Mouse (Mus musculus) limb, embryonic 12.5 days (tissue): ENCODE measurements around the gene Ttc7b. TPM values are rescaled to one million over a fixed set of nuclear protein-coding genes. Genes with fewer than 3 reads are reported as not detected.

Experiments
- ATAC-seq: fragments of 200-750 bp; cut with Nextera tagmentation; 2 replicates; pipeline ENCODE4 v1.8.0; 2017; ENCODE audit warnings: low read depth, moderate TSS enrichment; ENCODE audit not compliant: insufficient number of reproducible peaks, insufficient read depth, low FRiP score, low TSS enrichment
- H3K27ac ChIP-seq: fragments of 300-500 bp; sonication (generic); 2 replicates; pipeline ENCODE4 v1.5.1; 2016; ENCODE audit warnings: mild to moderate bottlenecking, moderate library complexity
- H3K27me3 ChIP-seq: fragments of 300-500 bp; sonication (generic); 2 replicates; pipeline ENCODE4 v1.6.1; 2016; ENCODE audit warnings: mild to moderate bottlenecking, moderate library complexity
- H3K36me3 ChIP-seq: fragments of 300-500 bp; sonication (generic); 2 replicates; pipeline ENCODE4 v1.6.1; 2016; ENCODE audit warnings: mild to moderate bottlenecking, moderate library complexity
- H3K4me1 ChIP-seq: fragments of 300-500 bp; sonication (generic); replicated peaks from 2 replicates; pipeline ENCODE4 v1.6.1; 2016
- H3K4me2 ChIP-seq: fragments of 300-500 bp; sonication (generic); 2 replicates; pipeline ENCODE4 v1.6.1; 2016; ENCODE audit warnings: mild to moderate bottlenecking, moderate library complexity
- H3K4me3 ChIP-seq: fragments of 300-500 bp; sonication (generic); replicated peaks from 2 replicates; pipeline ENCODE4 v1.5.1; 2016; ENCODE audit warnings: mild to moderate bottlenecking
- H3K9ac ChIP-seq: fragments of 300-500 bp; sonication (generic); replicated peaks from 2 replicates; pipeline ENCODE4 v1.6.1; 2016; ENCODE audit warnings: mild to moderate bottlenecking, moderate library complexity
- H3K9me3 ChIP-seq: fragments of 300-500 bp; sonication (generic); 2 replicates; pipeline ENCODE4 v1.6.1; 2016; ENCODE audit warnings: mild to moderate bottlenecking, moderate library complexity
- WGBS: fragments of 180-500 bp; shearing (Covaris S2); methylation state at CpG from one replicate; pipeline ENCODE4 v1.1.7; 2016; 5-methylcytosine and 5-hydroxymethylcytosine counted together
- polyA plus RNA-seq: library from polyadenylated mRNA; unstranded; fragments of >200 nt; fragmentation: Nextera tagmentation; extraction: Ambion mirVana; gene quantifications from 2 replicates; pipeline ENCODE4 v1.2.1, GENCODE M21; 2016

The Ttc7b gene
- polyA plus RNA-seq, 1 experiment from 2014 or later, result 4.8 TPM

GRCm38 (mm10) chr12:100397432-100398146 is 123.0 kb downstream of the Ttc7b start:
- Histone ChIP-seq H3K4me3 (no peak overlapping the region), H3K36me3 (peaks cover 54% of the 10 kb centered on the region), H3K9me3 (no peaks in the 10 kb centered on the region), H3K27me3 (no peaks in the 10 kb centered on the region), H3K9ac (no peak overlapping the region), H3K4me1 (peaks cover 13% of the 10 kb centered on the region), H3K27ac (0 out of 2 replicates have a peak overlapping the region, but pooled peaks have one; percentile 23), H3K4me2 (no peak overlapping the region)
- no peak for ATAC-seq
- 88% methylated on average over 15 of the region's 15 CpGs for WGBS

DNA sequence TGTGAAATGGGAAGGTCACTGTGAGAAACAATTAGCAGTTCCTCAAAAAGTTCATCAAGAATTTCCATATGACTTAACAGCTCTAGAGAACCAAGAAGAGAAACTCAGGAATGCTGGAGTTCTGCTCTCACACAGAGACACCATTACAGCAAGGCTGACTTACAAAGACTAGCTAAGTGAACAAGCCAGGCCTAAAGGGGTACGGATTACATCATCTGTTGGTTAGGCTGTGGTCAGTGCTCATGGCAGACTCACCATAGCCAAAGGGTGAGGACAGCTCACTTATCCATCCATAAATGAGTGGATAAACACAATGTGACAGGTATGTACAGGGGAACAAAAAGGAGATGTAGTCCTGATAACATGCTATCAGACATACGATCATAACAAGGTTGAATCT is 123.8 kb downstream of the Ttc7b start:
- no peaks in the 10 kb centered on the region for H3K27me3 ChIP-seq
- no peak for ATAC-seq
- peaks cover 13% of the 10 kb centered on the region for H3K4me1 ChIP-seq
- H3K9me3 ChIP-seq, result no peaks in the 10 kb centered on the region
- H3K4me3 ChIP-seq, result no peak overlapping the region
- no peak overlapping the region for H3K4me2 ChIP-seq
- H3K27ac ChIP-seq, result no peak overlapping the region
- H3K36me3 ChIP-seq, result peaks cover 56% of the 10 kb centered on the region
- H3K9ac ChIP-seq, result no peak overlapping the region
- WGBS, result 85% methylated on average over 2 of the region's 2 CpGs

DNA sequence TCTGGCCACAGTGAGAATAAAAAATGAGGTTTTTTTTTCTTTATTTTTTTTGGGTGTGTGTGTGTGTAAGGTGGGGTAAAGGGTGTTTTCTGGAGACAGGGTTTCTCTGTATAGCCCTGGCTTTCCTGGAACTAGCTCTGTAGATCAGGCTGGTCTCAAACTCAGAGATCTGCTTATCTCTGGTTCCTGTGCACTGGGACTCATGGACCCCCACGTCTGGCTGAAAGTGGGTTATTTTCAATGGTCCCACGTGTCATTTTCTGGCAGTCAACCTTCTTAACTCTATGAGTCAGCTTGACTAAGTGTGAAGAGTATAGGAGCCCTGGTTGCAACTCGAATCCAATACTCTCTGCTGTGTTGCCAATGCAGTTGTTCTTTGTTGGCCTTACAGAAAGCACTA is 127.1 kb downstream of the Ttc7b start:
- no peak overlapping the region for H3K4me2 ChIP-seq
- peaks cover 44% of the 10 kb centered on the region for H3K36me3 ChIP-seq
- H3K4me3 ChIP-seq, result no peak overlapping the region
- H3K27me3 ChIP-seq, result no peaks in the 10 kb centered on the region
- WGBS, result 73% methylated on average over 3 of the region's 3 CpGs
- H3K4me1 ChIP-seq, result peaks cover 5% of the 10 kb centered on the region
- H3K9me3 ChIP-seq, result no peaks in the 10 kb centered on the region
- no peak for ATAC-seq
- no peak overlapping the region for H3K27ac ChIP-seq
- no peak overlapping the region for H3K9ac ChIP-seq

- no peak overlapping the region for H3K9ac ChIP-seq
- no peaks in the 10 kb centered on the region for H3K9me3 ChIP-seq
- H3K4me2 ChIP-seq, result no peak overlapping the region
- H3K4me3 ChIP-seq, result no peak overlapping the region
- no peaks in the 10 kb centered on the region for H3K27me3 ChIP-seq
- WGBS, result 79% methylated on average over 3 of the region's 3 CpGs
- peaks cover 44% of the 10 kb centered on the region for H3K36me3 ChIP-seq
- H3K27ac ChIP-seq, result no peak overlapping the region
- H3K4me1 ChIP-seq, result peaks cover 3% of the 10 kb centered on the region; the same call in 1 of the 2 replicates
- no peak for ATAC-seq
Measured at GRCm38 (mm10) chr12:100393109-100393508, 127.5 kb downstream of the Ttc7b start.

GRCm38 (mm10) chr12:100392466-100392865 is 128.2 kb downstream of the Ttc7b start:
- WGBS, result 90% methylated on average over 5 of the region's 5 CpGs
- no peak overlapping the region for H3K4me3 ChIP-seq
- H3K27ac ChIP-seq, result no peak overlapping the region
- no peak for ATAC-seq
- no peak overlapping the region for H3K4me2 ChIP-seq
- H3K36me3 ChIP-seq, result peaks cover 41% of the 10 kb centered on the region
- no peaks in the 10 kb centered on the region for H3K4me1 ChIP-seq
- no peaks in the 10 kb centered on the region for H3K27me3 ChIP-seq
- no peak overlapping the region for H3K9ac ChIP-seq
- H3K9me3 ChIP-seq, result no peaks in the 10 kb centered on the region

GRCm38 (mm10) chr12:100391890-100392289 is 128.7 kb downstream of the Ttc7b start:
- Histone ChIP-seq H3K4me3 (no peak overlapping the region), H3K4me2 (no peak overlapping the region), H3K9me3 (no peaks in the 10 kb centered on the region), H3K27ac (no peak overlapping the region; the same call in 1 of the 2 replicates), H3K4me1 (no peaks in the 10 kb centered on the region), H3K27me3 (no peaks in the 10 kb centered on the region), H3K36me3 (peaks cover 44% of the 10 kb centered on the region), H3K9ac (no peak overlapping the region)
- 84% methylated on average over 9 of the region's 9 CpGs for WGBS
- no peak for ATAC-seq

DNA sequence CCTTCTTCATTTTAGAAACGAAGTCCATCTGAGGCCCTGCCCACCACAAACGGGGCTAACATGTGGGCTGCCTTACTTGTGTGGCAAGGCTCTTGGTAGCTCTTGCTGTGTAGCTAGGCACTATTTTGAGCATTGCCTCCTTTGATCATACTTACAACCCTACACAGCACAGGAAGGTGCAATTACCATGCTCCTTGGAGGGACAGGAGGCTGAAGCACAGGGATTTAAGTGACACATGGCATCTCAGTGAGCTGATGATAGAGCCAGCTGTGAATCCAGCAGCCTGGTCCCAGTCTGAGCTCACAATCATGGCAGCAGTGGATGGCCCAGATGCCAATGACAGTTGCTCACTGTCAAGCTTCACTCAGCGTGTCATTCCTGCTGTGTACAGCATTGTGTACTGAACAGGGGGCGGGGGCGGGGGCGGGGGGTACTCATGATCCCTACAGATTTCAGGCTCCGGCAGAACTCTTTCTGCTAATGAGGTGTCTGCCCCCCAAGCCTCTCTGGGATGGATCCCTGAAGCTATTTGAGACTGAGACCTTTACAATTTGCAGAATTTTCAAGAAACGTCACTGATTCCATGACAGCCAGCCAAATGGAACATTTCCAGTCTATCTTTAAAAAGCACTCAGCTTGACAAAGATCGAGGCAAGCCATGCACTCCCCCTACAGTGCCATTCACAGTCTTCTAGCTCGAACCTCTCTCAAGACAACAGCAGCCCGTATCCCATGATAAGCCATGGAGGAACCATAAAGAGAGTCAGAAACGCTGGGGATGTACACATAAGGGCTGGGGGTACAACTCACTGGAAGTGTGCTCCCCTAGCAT is 130.5 kb downstream of the Ttc7b start:
- no peak overlapping the region for H3K27ac ChIP-seq
- no peak for ATAC-seq
- no peak overlapping the region for H3K9ac ChIP-seq
- no peaks in the 10 kb centered on the region for H3K9me3 ChIP-seq
- H3K36me3 ChIP-seq, result peaks cover 46% of the 10 kb centered on the region
- H3K27me3 ChIP-seq, result no peaks in the 10 kb centered on the region
- no peak overlapping the region for H3K4me3 ChIP-seq
- H3K4me1 ChIP-seq, result no peaks in the 10 kb centered on the region
- no peak overlapping the region for H3K4me2 ChIP-seq
- 79% methylated on average over 12 of the region's 12 CpGs for WGBS

DNA sequence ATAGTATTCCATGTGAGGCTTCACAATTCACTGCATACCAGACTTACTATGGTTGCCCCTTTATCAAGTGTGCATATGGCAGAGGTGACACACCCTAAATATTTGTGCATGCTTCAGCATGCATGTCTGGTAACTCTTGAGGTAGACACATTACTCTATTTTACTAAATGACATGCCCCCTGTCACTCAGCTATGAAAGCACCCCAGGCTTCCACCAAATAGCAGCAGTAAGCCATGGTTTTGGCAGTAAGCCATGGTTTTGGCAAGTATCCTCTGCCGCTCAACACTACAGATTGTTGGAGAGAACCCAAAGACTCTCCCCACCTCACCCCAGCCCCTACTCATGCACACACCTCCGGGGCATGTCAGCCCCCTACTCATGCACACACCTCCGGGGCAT is 134.4 kb downstream of the Ttc7b start:
- Histone ChIP-seq H3K27me3 (no peaks in the 10 kb centered on the region), H3K27ac (no peak overlapping the region), H3K9me3 (no peaks in the 10 kb centered on the region), H3K4me1 (no peaks in the 10 kb centered on the region), H3K9ac (no peak overlapping the region), H3K4me2 (no peak overlapping the region), H3K36me3 (peaks cover 54% of the 10 kb centered on the region), H3K4me3 (no peak overlapping the region)
- WGBS, result 74% methylated on average over 3 of the region's 3 CpGs
- ATAC-seq, result no peak

GRCm38 (mm10) chr12:100382526-100382925 is 138.1 kb downstream of the Ttc7b start:
- no peak overlapping the region for H3K4me2 ChIP-seq
- H3K36me3 ChIP-seq, result peaks cover 52% of the 10 kb centered on the region
- no peak for ATAC-seq
- H3K27ac ChIP-seq, result no peak overlapping the region
- no peak overlapping the region for H3K4me3 ChIP-seq
- no peak overlapping the region for H3K9ac ChIP-seq
- H3K9me3 ChIP-seq, result no peaks in the 10 kb centered on the region
- H3K4me1 ChIP-seq, result 0 out of 2 replicates have a peak, but pooled peaks cover 4% of the 10 kb centered on the region
- no peaks in the 10 kb centered on the region for H3K27me3 ChIP-seq

- 91% methylated on average over 6 of the region's 6 CpGs for WGBS
- no peak for ATAC-seq
Measured at GRCm38 (mm10) chr12:100381941-100382340, 138.7 kb downstream of the Ttc7b start.

DNA sequence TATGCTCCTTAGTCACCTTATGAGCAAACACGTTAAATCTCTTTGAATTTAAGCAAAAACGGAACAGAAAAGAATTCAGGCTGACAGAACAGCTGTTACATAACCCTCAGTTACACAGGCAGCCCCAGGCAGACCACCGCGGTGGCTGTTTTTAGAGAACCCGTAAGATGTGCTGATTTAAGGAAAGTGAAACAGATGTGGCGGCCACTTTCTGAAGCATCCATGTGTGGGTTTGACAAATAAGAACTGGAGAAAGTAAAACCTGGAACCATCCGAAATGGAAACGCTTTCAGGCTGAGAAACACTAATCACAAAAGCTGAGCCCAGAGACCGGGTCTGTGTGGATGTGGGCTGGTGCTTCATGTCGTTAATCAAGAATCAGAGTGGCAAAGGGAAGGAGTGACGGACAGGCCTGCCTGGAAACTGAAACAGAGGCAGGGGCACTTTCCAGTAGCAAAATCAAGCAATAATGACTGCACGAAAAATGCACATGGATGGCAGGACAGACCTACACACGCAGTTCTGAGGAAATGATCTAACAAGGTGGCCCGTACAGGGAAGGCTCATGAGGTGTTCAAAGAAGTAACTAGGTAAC is 139.8 kb downstream of the Ttc7b start:
- Histone ChIP-seq H3K4me1 (0 out of 2 replicates have a peak, but pooled peaks cover 4% of the 10 kb centered on the region), H3K9me3 (no peaks in the 10 kb centered on the region), H3K9ac (no peak overlapping the region), H3K27me3 (no peaks in the 10 kb centered on the region), H3K36me3 (peaks cover 44% of the 10 kb centered on the region), H3K4me2 (no peak overlapping the region), H3K4me3 (no peak overlapping the region), H3K27ac (no peak overlapping the region)
- WGBS, result 66% methylated on average over 14 of the region's 14 CpGs
- ATAC-seq, result no peak

More at GRCm38 (mm10) chr12:100381941-100382340, 138.7 kb downstream of the Ttc7b start:
- 0 out of 2 replicates have a peak, but pooled peaks cover 4% of the 10 kb centered on the region for H3K4me1 ChIP-seq
- peaks cover 49% of the 10 kb centered on the region for H3K36me3 ChIP-seq
- no peaks in the 10 kb centered on the region for H3K9me3 ChIP-seq
- H3K27ac ChIP-seq, result no peak overlapping the region
- no peak overlapping the region for H3K4me3 ChIP-seq
- H3K27me3 ChIP-seq, result no peaks in the 10 kb centered on the region
- no peak overlapping the region for H3K4me2 ChIP-seq
- no peak overlapping the region for H3K9ac ChIP-seq
